Mouse (Mus musculus): ENCODE results near the gene Ncoa5. TPM values are rescaled to one million over a fixed set of nuclear protein-coding genes. Genes with fewer than 3 reads are reported as not detected.
A peak's percentile ranks its signal among the peaks of the same experiment; 100 is the strongest.

The Ncoa5 gene
- polyA plus RNA-seq, 1 experiment, result 31.3 TPM

DNA sequence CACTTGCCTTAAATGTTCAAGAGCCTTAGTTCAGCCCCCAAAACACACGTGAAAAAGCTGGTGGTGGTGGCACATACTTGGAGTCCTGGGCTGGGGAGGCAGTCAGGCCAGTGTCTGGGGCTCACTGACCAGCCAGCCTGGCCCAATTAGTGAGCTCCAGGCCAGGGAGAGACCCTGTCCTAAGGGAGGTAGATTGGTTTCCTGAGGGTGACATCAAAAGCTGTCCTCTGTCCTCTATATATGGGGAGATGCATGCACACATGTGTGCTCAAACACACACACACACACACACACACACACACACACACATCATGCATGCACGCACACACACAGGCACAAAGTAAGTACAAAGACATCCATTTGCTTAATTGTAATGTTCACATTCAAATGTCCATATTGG, 9.1 kb upstream of the Ncoa5 start:
- DNase-seq, result no peak
- no peak for TF ChIP-seq POLR2A (IDR thresholded peaks at IDR 0.05; ENCODE audit: low read depth, low read length)
- no peak for TF ChIP-seq CTCF (conservative IDR thresholded peaks at IDR 0.05; ENCODE audit: insufficient read depth, insufficient read length, low read depth, low read length)
- H3K36me3 ChIP-seq (ENCODE audit: control insufficient read depth, insufficient read depth, low read length), result no peaks in the 10 kb centered on the region
- WGBS, result 64% methylated on average over 2 of the region's 2 CpGs
- H3K4me3 ChIP-seq (ENCODE audit: insufficient read depth, low read depth, low read length), result no peak overlapping the region
- no peaks in the 10 kb centered on the region for H3K27me3 ChIP-seq (replicated peaks; ENCODE audit: control insufficient read depth, insufficient read depth, low read length)
- no peaks in the 10 kb centered on the region for H3K4me1 ChIP-seq (ENCODE audit: control insufficient read depth, insufficient read depth, low read length)
- no peak overlapping the region for H3K27ac ChIP-seq (ENCODE audit: insufficient read depth, low read depth, low read length)

DNA sequence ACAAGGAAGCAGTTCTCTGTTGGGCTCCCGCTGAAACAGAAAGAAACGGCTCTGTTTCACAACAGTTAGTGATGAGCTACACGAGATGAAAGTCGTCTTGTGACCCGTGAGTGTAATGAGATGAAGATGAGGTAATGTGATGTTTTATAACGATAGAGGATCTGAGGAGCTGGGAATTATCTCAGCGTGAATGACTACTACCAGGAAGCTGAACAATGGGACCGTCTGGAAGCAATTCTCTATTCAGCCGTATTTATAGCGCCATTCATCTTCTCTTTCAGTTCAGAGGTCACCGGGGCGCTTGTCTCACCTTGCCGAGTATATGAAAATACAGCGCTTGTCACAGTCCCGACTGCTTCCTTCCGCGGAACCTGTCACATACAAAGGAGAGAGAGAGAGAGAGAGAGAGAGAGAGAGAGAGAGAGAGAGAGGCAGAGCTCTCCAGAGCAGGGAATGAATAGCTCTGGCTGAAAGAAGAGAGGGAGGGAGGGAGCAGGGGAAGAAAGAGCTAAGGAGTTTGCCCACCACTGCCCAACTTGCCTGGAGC, 8.5 kb upstream of the Ncoa5 start:
- no peak overlapping the region for H3K4me3 ChIP-seq (ENCODE audit: insufficient read depth, low read depth, low read length)
- no peaks in the 10 kb centered on the region for H3K36me3 ChIP-seq (ENCODE audit: control insufficient read depth, insufficient read depth, low read length)
- H3K4me1 ChIP-seq (ENCODE audit: control insufficient read depth, insufficient read depth, low read length), result no peaks in the 10 kb centered on the region
- TF ChIP-seq CTCF (conservative IDR thresholded peaks at IDR 0.05; ENCODE audit: insufficient read depth, insufficient read length, low read depth, low read length) (no peak), POLR2A (IDR thresholded peaks at IDR 0.05; ENCODE audit: low read depth, low read length) (no peak)
- H3K27me3 ChIP-seq (replicated peaks; ENCODE audit: control insufficient read depth, insufficient read depth, low read length), result no peaks in the 10 kb centered on the region
- WGBS, result 5% methylated on average over 17 of the region's 17 CpGs
- H3K27ac ChIP-seq (ENCODE audit: insufficient read depth, low read depth, low read length), result no peak overlapping the region
- no peak for DNase-seq

DNA sequence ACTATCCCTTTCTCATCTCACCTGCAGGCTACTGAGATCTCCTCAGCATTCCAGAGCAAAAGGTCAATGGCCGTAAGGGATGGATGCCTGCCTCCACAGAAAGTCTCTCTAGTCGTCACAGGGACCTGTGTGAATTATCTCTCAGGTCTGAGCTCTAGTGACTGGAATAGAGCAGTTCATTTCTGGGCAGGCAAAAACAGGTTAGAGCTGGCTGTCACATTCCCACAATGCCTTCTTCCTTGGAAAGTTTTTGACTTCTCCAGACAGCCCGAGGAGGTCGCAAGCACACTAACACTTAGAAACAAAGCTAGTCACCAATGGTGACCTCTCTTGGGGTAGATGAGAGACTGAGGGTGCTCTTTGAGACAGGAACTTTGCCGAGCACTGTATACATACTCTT, 7.5 kb upstream of the Ncoa5 start:
- Histone ChIP-seq H3K4me3 (ENCODE audit: insufficient read depth, low read depth, low read length) (no peak overlapping the region), H3K27ac (ENCODE audit: insufficient read depth, low read depth, low read length) (no peak overlapping the region), H3K27me3 (replicated peaks; ENCODE audit: control insufficient read depth, insufficient read depth, low read length) (no peaks in the 10 kb centered on the region), H3K36me3 (ENCODE audit: control insufficient read depth, insufficient read depth, low read length) (no peaks in the 10 kb centered on the region), H3K4me1 (ENCODE audit: control insufficient read depth, insufficient read depth, low read length) (no peaks in the 10 kb centered on the region)
- no peak for TF ChIP-seq POLR2A (IDR thresholded peaks at IDR 0.05; ENCODE audit: low read depth, low read length)
- no peak for TF ChIP-seq CTCF (conservative IDR thresholded peaks at IDR 0.05; ENCODE audit: insufficient read depth, insufficient read length, low read depth, low read length)
- 68% methylated on average over 5 of the region's 5 CpGs for WGBS
- no peak for DNase-seq

DNA sequence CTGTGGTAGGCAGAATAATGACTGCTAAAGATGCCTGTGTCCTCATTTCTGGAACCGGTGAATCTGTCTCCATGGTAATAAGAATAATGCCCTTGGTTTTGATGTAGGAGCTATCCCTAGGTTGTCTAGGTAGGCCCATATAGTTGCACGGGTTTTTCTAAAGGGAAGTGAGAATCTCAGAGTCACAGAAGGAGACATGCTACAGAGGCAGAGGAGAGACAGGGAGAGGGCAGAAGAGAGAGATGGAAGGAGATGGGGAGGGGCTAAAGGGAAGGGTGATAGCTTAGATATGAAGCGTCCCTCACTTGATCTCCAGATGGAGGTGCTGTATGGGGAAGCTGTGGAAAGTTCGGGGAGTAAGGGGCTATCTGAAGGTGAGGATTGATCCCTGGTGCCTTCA, 2.7 kb upstream of the Ncoa5 start:
- DNase-seq, result no peak
- WGBS, result 86% methylated on average over 4 of the region's 4 CpGs
- Histone ChIP-seq H3K4me3 (ENCODE audit: insufficient read depth, low read depth, low read length) (no peak overlapping the region), H3K27ac (ENCODE audit: insufficient read depth, low read depth, low read length) (no peak overlapping the region), H3K36me3 (ENCODE audit: control insufficient read depth, insufficient read depth, low read length) (no peaks in the 10 kb centered on the region), H3K27me3 (replicated peaks; ENCODE audit: control insufficient read depth, insufficient read depth, low read length) (no peaks in the 10 kb centered on the region), H3K4me1 (ENCODE audit: control insufficient read depth, insufficient read depth, low read length) (peaks cover 7% of the 10 kb centered on the region; the same call in 1 of the 2 replicates)
- TF ChIP-seq POLR2A (IDR thresholded peaks at IDR 0.05; ENCODE audit: low read depth, low read length), result no peak
- TF ChIP-seq CTCF (conservative IDR thresholded peaks at IDR 0.05; ENCODE audit: insufficient read depth, insufficient read length, low read depth, low read length), result no peak

DNA sequence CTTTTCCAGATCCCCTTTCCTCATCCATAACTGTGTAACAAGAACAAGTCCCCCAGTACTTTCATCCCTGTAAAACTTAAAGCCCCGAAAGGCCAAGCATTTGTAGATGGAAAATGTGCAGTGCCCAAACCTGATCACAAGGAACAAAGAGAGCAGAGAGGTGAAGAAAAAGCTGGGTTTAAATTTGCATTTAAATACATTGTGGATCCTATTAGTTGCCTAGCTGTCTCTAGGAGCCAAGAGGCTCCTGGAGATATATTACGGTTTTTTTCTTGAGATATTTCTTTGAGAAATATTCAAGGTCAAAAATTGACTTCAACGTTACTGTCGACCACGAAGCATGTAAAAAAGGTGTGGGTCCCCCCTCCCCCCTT, 378 bp upstream of the Ncoa5 start:
- H3K27ac ChIP-seq (ENCODE audit: insufficient read depth, low read depth, low read length), result no peak overlapping the region
- no peaks in the 10 kb centered on the region for H3K27me3 ChIP-seq (replicated peaks; ENCODE audit: control insufficient read depth, insufficient read depth, low read length)
- peak overlapping the region; percentile 94 for H3K4me3 ChIP-seq (ENCODE audit: insufficient read depth, low read depth, low read length)
- no peak for TF ChIP-seq CTCF (conservative IDR thresholded peaks at IDR 0.05; ENCODE audit: insufficient read depth, insufficient read length, low read depth, low read length)
- no peak for TF ChIP-seq POLR2A (IDR thresholded peaks at IDR 0.05; ENCODE audit: low read depth, low read length)
- H3K36me3 ChIP-seq (ENCODE audit: control insufficient read depth, insufficient read depth, low read length), result no peaks in the 10 kb centered on the region
- WGBS, result 49% methylated on average over 5 of the region's 5 CpGs
- peaks cover 8% of the 10 kb centered on the region; the same call in 1 of the 2 replicates for H3K4me1 ChIP-seq (ENCODE audit: control insufficient read depth, insufficient read depth, low read length)
- no peak for DNase-seq

DNA sequence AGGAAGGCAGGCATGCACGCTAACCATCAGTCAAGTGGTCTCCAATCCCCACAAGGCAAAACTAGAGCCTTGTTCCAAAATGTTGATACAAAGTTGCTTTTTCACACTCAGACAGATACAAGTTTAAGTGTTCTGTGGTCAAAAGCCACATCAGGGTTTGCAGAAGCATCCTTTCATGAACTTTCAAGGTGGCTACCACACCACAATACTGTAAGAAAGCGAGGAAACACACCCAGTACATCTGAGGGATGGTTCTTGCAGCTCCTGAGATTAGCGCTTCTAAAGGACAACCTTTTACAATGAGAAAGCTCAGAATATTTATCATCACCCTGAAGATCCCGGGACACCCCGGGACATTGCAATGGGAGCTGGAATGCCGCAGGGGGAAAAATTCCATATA, 1.4 kb downstream of the Ncoa5 start:
- TF ChIP-seq POLR2A (IDR thresholded peaks at IDR 0.05; ENCODE audit: low read depth, low read length), result no peak
- TF ChIP-seq CTCF (conservative IDR thresholded peaks at IDR 0.05; ENCODE audit: insufficient read depth, insufficient read length, low read depth, low read length), result no peak
- no peaks in the 10 kb centered on the region for H3K27me3 ChIP-seq (replicated peaks; ENCODE audit: control insufficient read depth, insufficient read depth, low read length)
- no peak for DNase-seq
- H3K36me3 ChIP-seq (ENCODE audit: control insufficient read depth, insufficient read depth, low read length), result no peaks in the 10 kb centered on the region
- H3K4me3 ChIP-seq (ENCODE audit: insufficient read depth, low read depth, low read length), result peak overlapping the region; percentile 10; the same call in 1 of the 2 replicates
- H3K4me1 ChIP-seq (ENCODE audit: control insufficient read depth, insufficient read depth, low read length), result peaks cover 8% of the 10 kb centered on the region; the same call in 1 of the 2 replicates
- H3K27ac ChIP-seq (ENCODE audit: insufficient read depth, low read depth, low read length), result no peak overlapping the region; the same call in none of the 2 replicates
- 45% methylated on average over 6 of the region's 6 CpGs for WGBS

DNA sequence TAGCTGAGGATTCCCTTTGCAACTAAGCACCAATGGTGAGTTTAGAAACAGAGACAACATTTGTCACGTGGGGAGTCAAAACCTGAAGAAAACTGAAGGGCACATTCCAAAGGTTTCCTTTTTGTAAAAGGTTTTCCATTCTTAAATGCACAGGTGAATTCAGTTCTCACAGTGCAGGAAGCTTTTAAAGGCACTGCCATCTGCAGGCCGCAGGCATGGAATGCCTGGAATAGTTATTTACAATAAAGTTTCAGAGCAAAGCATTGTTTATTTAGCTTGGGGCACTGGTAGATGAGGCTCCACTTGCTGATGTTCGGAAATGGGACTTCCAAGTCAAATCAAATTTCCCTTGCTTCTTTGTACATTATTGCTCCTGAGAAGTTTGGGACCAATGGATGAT, 2.1 kb downstream of the Ncoa5 start:
- peaks cover 8% of the 10 kb centered on the region; the same call in 1 of the 2 replicates for H3K4me1 ChIP-seq (ENCODE audit: control insufficient read depth, insufficient read depth, low read length)
- no peaks in the 10 kb centered on the region for H3K36me3 ChIP-seq (ENCODE audit: control insufficient read depth, insufficient read depth, low read length)
- H3K27me3 ChIP-seq (replicated peaks; ENCODE audit: control insufficient read depth, insufficient read depth, low read length), result no peaks in the 10 kb centered on the region
- 26% methylated on average over 3 of the region's 3 CpGs for WGBS
- no peak overlapping the region for H3K27ac ChIP-seq (ENCODE audit: insufficient read depth, low read depth, low read length)
- DNase-seq, result peak; percentile 45
- no peak overlapping the region for H3K4me3 ChIP-seq (ENCODE audit: insufficient read depth, low read depth, low read length)
- TF ChIP-seq CTCF (conservative IDR thresholded peaks at IDR 0.05; ENCODE audit: insufficient read depth, insufficient read length, low read depth, low read length) (peak; percentile 60), POLR2A (IDR thresholded peaks at IDR 0.05; ENCODE audit: low read depth, low read length) (no peak)
